Comparison of ENCODE assay signal across 17 mouse cellular contexts in genomic region chr1:193564225-193564624, GRCm38 (mm10).
DNase-seq lines count a peak whose midpoint lies in the region; ATAC-seq and TF ChIP-seq lines count a peak whose summit lies in the region.
"Had no signal": no experiment of that assay in that cellular context is flagged by ENCODE, and none has a peak within 500 bp of the region (broad histone marks: within the 10 kb centered on the region; RNA-seq: fewer than 3 reads in every experiment).

No protein-coding gene starts in this region.

- TF ChIP-seq CTCF in forebrain, postnatal 0 days (IDR thresholded peaks at IDR 0.05; ENCODE audit: low read depth) = no peak
- TF ChIP-seq CTCF in lung, postnatal 0 days (IDR thresholded peaks at IDR 0.05) = no peak
- TF ChIP-seq CTCF in stomach, postnatal 0 days (IDR thresholded peaks at IDR 0.05; ENCODE audit: low read depth) = no peak

- no peaks in the 10 kb centered on the region for H3K9me3 ChIP-seq in forebrain, postnatal 0 days (ENCODE audit: low read length)
- H3K9me3 ChIP-seq in forebrain, embryonic 12.5 days = no peaks in the 10 kb centered on the region
- no peaks in the 10 kb centered on the region for H3K9me3 ChIP-seq in lung, postnatal 0 days (ENCODE audit: low read length)
- no peaks in the 10 kb centered on the region for H3K9me3 ChIP-seq in stomach, postnatal 0 days (ENCODE audit: control insufficient read depth, low read length)
- H3K9me3 ChIP-seq: embryonic facial prominence, embryonic 12.5 days; megakaryocyte, embryonic 14.5 days had no signal

- H3K4me3 ChIP-seq in forebrain, postnatal 0 days (ENCODE audit: low read depth, low read length) = no peak overlapping the region
- H3K4me3 ChIP-seq in forebrain, embryonic 12.5 days (replicated peaks) = no peak overlapping the region
- H3K4me3 ChIP-seq in lung, postnatal 0 days (ENCODE audit: low read depth, low read length) = no peak overlapping the region
- no peak overlapping the region for H3K4me3 ChIP-seq in stomach, postnatal 0 days (ENCODE audit: low read depth, low read length)
- H3K4me3 ChIP-seq: embryonic facial prominence, embryonic 12.5 days; gastrocnemius, adult 2 months; megakaryocyte, embryonic 14.5 days had no signal

- H3K4me2 ChIP-seq in forebrain, postnatal 0 days (ENCODE audit: low read depth) = no peak overlapping the region
- H3K4me2 ChIP-seq in forebrain, embryonic 12.5 days = no peak overlapping the region
- no peak overlapping the region for H3K4me2 ChIP-seq in lung, postnatal 0 days (replicated peaks; ENCODE audit: low read depth, low read length)
- no peak overlapping the region for H3K4me2 ChIP-seq in stomach, postnatal 0 days (replicated peaks; ENCODE audit: low read depth)
- H3K4me2 ChIP-seq: embryonic facial prominence, embryonic 12.5 days had no signal

- H3K9ac ChIP-seq in forebrain, postnatal 0 days = no peak overlapping the region
- H3K9ac ChIP-seq in forebrain, embryonic 12.5 days = no peak overlapping the region
- no peak overlapping the region for H3K9ac ChIP-seq in lung, postnatal 0 days (replicated peaks; ENCODE audit: low read depth)
- no peak overlapping the region for H3K9ac ChIP-seq in stomach, postnatal 0 days (ENCODE audit: low read length)
- H3K9ac ChIP-seq: embryonic facial prominence, embryonic 12.5 days had no signal

- 41% methylated on average over 3 of the region's 3 CpGs for WGBS in forebrain, postnatal 0 days
- WGBS in forebrain, embryonic 12.5 days = 85% methylated on average over 3 of the region's 3 CpGs
- 36% methylated on average over 3 of the region's 3 CpGs for WGBS in lung, postnatal 0 days
- 31% methylated on average over 3 of the region's 3 CpGs for WGBS in stomach, postnatal 0 days

- no peaks in the 10 kb centered on the region for H3K27me3 ChIP-seq in forebrain, postnatal 0 days (ENCODE audit: insufficient read depth, low read length)
- no peaks in the 10 kb centered on the region for H3K27me3 ChIP-seq in forebrain, embryonic 12.5 days
- no peaks in the 10 kb centered on the region for H3K27me3 ChIP-seq in lung, postnatal 0 days (replicated peaks; ENCODE audit: insufficient read depth, low read length)
- H3K27me3 ChIP-seq in stomach, postnatal 0 days (ENCODE audit: control insufficient read depth, insufficient read depth, low read length) = no peaks in the 10 kb centered on the region
- H3K27me3 ChIP-seq: embryonic facial prominence, embryonic 12.5 days; Patski had no signal

- no peak for TF ChIP-seq EP300 in lung, postnatal 0 days (IDR thresholded peaks at IDR 0.05)
- no peak for TF ChIP-seq EP300 in stomach, postnatal 0 days (optimal IDR thresholded peaks at IDR 0.05)

- H3K4me1 ChIP-seq in forebrain, postnatal 0 days (ENCODE audit: insufficient read depth) = 0 out of 2 replicates have a peak, but pooled peaks cover 3% of the 10 kb centered on the region
- H3K4me1 ChIP-seq in forebrain, embryonic 12.5 days = peaks cover 3% of the 10 kb centered on the region; the same call in 1 of the 2 replicates
- H3K4me1 ChIP-seq in lung, postnatal 0 days (ENCODE audit: insufficient read depth, low read depth, low read length) = peaks cover 4% of the 10 kb centered on the region; the same call in 1 of the 2 replicates
- no peaks in the 10 kb centered on the region; the same call in none of the 2 replicates for H3K4me1 ChIP-seq in stomach, postnatal 0 days (replicated peaks; ENCODE audit: control insufficient read depth, insufficient read depth)
- H3K4me1 ChIP-seq: megakaryocyte, embryonic 14.5 days had no signal

- ATAC-seq in forebrain, postnatal 0 days = peak; percentile 38; the same call in 1 of the 2 replicates
- no peak for ATAC-seq in forebrain, embryonic 12.5 days (ENCODE audit: low FRiP score)
- no peak for ATAC-seq in lung, postnatal 0 days
- ATAC-seq in stomach, postnatal 0 days (ENCODE audit: low FRiP score, low TSS enrichment) = peak; percentile 29; the same call in 1 of the 2 replicates
- ATAC-seq: Patski had no signal

- H3K27ac ChIP-seq in forebrain, postnatal 0 days (ENCODE audit: low read depth, low read length) = no peak overlapping the region
- no peak overlapping the region for H3K27ac ChIP-seq in forebrain, embryonic 12.5 days
- no peak overlapping the region for H3K27ac ChIP-seq in lung, postnatal 0 days (ENCODE audit: low read length)
- H3K27ac ChIP-seq in stomach, postnatal 0 days (replicated peaks) = peak overlapping the region; percentile 70
- H3K27ac ChIP-seq: embryonic facial prominence, embryonic 12.5 days; gastrocnemius, adult 2 months had no signal

- DNase-seq in adrenal gland, adult (ENCODE audit: inconsistent age in 2 of 2, low spot score in 1 of 2) = peak; percentile 7 to 65
- no peak for DNase-seq in adrenal gland, adult 8-10 months
- DNase-seq in forebrain, postnatal 0 days = no peak
- DNase-seq in lung, postnatal 0 days (ENCODE audit: low spot score) = peak; percentile 14
- no peak for DNase-seq in lung, postnatal 14 days
- no peak for DNase-seq in stomach, postnatal 0 days (ENCODE audit: low spot score)
- no peak for DNase-seq in left cerebral cortex, adult 18-20 months (ENCODE audit: low spot score in 2 of 2)
- DNase-seq: gastrocnemius, adult 2 months; heart, adult 18-20 months; kidney, adult 9 months; kidney, postnatal 4 days; layer of hippocampus, postnatal 36 days; right cerebral cortex, postnatal 4 days had no signal

- no peaks in the 10 kb centered on the region for H3K36me3 ChIP-seq in forebrain, postnatal 0 days (ENCODE audit: insufficient read depth)
- no peaks in the 10 kb centered on the region for H3K36me3 ChIP-seq in forebrain, embryonic 12.5 days (replicated peaks)
- no peaks in the 10 kb centered on the region for H3K36me3 ChIP-seq in lung, postnatal 0 days (ENCODE audit: insufficient read depth, low read length)
- no peaks in the 10 kb centered on the region for H3K36me3 ChIP-seq in stomach, postnatal 0 days (ENCODE audit: control insufficient read depth, insufficient read depth, low read length)
- H3K36me3 ChIP-seq: embryonic facial prominence, embryonic 12.5 days had no signal

Comparison
In these comparisons a context has a peak if more than half of its experiments do, and no peak if none do; other contexts are left out.
1. DNase-seq: peak in adrenal gland, adult (2 of 2) and lung, postnatal 0 days (single experiment); none in adrenal gland, adult 8-10 months (single experiment), forebrain, postnatal 0 days (single experiment), lung, postnatal 14 days (single experiment), stomach, postnatal 0 days (single experiment) and left cerebral cortex, adult 18-20 months (0 of 2).
2. ATAC-seq: peak in forebrain, postnatal 0 days (single experiment) and stomach, postnatal 0 days (single experiment); none in forebrain, embryonic 12.5 days (single experiment) and lung, postnatal 0 days (single experiment).